Mouse (Mus musculus): Measurements from ENCODE around the gene Bbc3. TPM values are rescaled to one million over a fixed set of nuclear protein-coding genes. Genes with fewer than 3 reads are reported as not detected.
A peak's percentile ranks its signal among the peaks of the same experiment; 100 is the strongest.
"Not testable (repeated sequence)": the region's sequence is repeated elsewhere in the genome, so short reads cannot be mapped to it uniquely, and the experiment has no call there.

Bbc3 gene
- total RNA-seq, 1 experiment = 21.9 TPM

GRCm38 (mm10) chr7:16263843-16264242, 44.4 kb upstream of the Bbc3 start:
- no peak overlapping the region for H3K27ac ChIP-seq (ENCODE audit: insufficient read depth, low read depth, low read length, poor library complexity, severe bottlenecking)
- TF ChIP-seq MAFK (IDR thresholded peaks at IDR 0.05; ENCODE audit: insufficient read depth, low read depth, low read length) (no peak), ZNF384 (IDR thresholded peaks at IDR 0.05; ENCODE audit: low read depth, low read length) (no peak), HCFC1 (IDR thresholded peaks at IDR 0.05; ENCODE audit: borderline replicate concordance, insufficient read depth, low read length) (no peak), CHD2 (IDR thresholded peaks at IDR 0.05; ENCODE audit: low read depth, low read length) (no peak), ZC3H11A (IDR thresholded peaks at IDR 0.05; ENCODE audit: borderline replicate concordance, low read depth, low read length) (no peak)
- no peak overlapping the region for H3K4me3 ChIP-seq (ENCODE audit: insufficient read depth in 1 of 2, low read depth in 1 of 2, low read length in 2 of 2, poor library complexity in 1 of 2, severe bottlenecking in 1 of 2)
- DNase-seq (ENCODE audit: low read depth, low spot score) = no peak
- H3K4me1 ChIP-seq (ENCODE audit: control insufficient read depth in 2 of 2, insufficient read depth in 2 of 2, low read length in 2 of 2, poor library complexity in 1 of 2) = no peaks in the 10 kb centered on the region
- H3K9ac ChIP-seq (ENCODE audit: insufficient read depth, low read depth, low read length, poor library complexity, severe bottlenecking) = no peak overlapping the region
- in situ Hi-C loops (cut with MboI; ENCODE audit: low sequenced_read_pairs in 2 of 2, unreplicated experiment in 2 of 2) = loop anchor here in 1 of 2 experiments (25.0 kb wide), 1 partner anchor 302 kb away; the partner anchor contains the start of gene Ehd2
- no peaks in the 10 kb centered on the region for H3K9me3 ChIP-seq (ENCODE audit: control insufficient read depth, insufficient read depth, low read depth, low read length)
- no peaks in the 10 kb centered on the region for H3K36me3 ChIP-seq (ENCODE audit: control insufficient read depth, insufficient read depth, low read length, poor library complexity, severe bottlenecking)

- no peak overlapping the region for H3K9ac ChIP-seq (ENCODE audit: insufficient read depth, low read depth, low read length, poor library complexity, severe bottlenecking)
- H3K4me1 ChIP-seq (ENCODE audit: control insufficient read depth in 2 of 2, insufficient read depth in 2 of 2, low read length in 2 of 2, poor library complexity in 1 of 2) = no peaks in the 10 kb centered on the region
- H3K27ac ChIP-seq (ENCODE audit: insufficient read depth, low read depth, low read length, poor library complexity, severe bottlenecking) = no peak overlapping the region
- in situ Hi-C loops (cut with MboI; ENCODE audit: low sequenced_read_pairs in 2 of 2, unreplicated experiment in 2 of 2) = loop anchor here in 1 of 2 experiments (25.0 kb wide), 1 partner anchor 304 kb away; the partner anchor contains the start of gene Ehd2
- no peaks in the 10 kb centered on the region for H3K36me3 ChIP-seq (ENCODE audit: control insufficient read depth, insufficient read depth, low read length, poor library complexity, severe bottlenecking)
- no peak for DNase-seq (ENCODE audit: low read depth, low spot score)
- no peaks in the 10 kb centered on the region for H3K9me3 ChIP-seq (ENCODE audit: control insufficient read depth, insufficient read depth, low read depth, low read length)
- TF ChIP-seq MAFK (IDR thresholded peaks at IDR 0.05; ENCODE audit: insufficient read depth, low read depth, low read length) (no peak), CHD2 (IDR thresholded peaks at IDR 0.05; ENCODE audit: low read depth, low read length) (no peak), HCFC1 (IDR thresholded peaks at IDR 0.05; ENCODE audit: borderline replicate concordance, insufficient read depth, low read length) (no peak), ZC3H11A (IDR thresholded peaks at IDR 0.05; ENCODE audit: borderline replicate concordance, low read depth, low read length) (no peak), ZNF384 (IDR thresholded peaks at IDR 0.05; ENCODE audit: low read depth, low read length) (no peak)
- H3K4me3 ChIP-seq (ENCODE audit: insufficient read depth in 1 of 2, low read depth in 1 of 2, low read length in 2 of 2, poor library complexity in 1 of 2, severe bottlenecking in 1 of 2) = no peak overlapping the region
Observed at GRCm38 (mm10) chr7:16265856-16266255, 42.3 kb upstream of the Bbc3 start.

GRCm38 (mm10) chr7:16266593-16266992, 41.6 kb upstream of the Bbc3 start:
- in situ Hi-C loops (cut with MboI; ENCODE audit: low sequenced_read_pairs in 2 of 2, unreplicated experiment in 2 of 2) = loop anchor here in 1 of 2 experiments (25.0 kb wide), 1 partner anchor 304 kb away; the partner anchor contains the start of gene Ehd2
- DNase-seq (ENCODE audit: low read depth, low spot score); H3K9me3 ChIP-seq (ENCODE audit: control insufficient read depth, insufficient read depth, low read depth, low read length); H3K4me1 ChIP-seq (ENCODE audit: control insufficient read depth in 2 of 2, insufficient read depth in 2 of 2, low read length in 2 of 2, poor library complexity in 1 of 2); H3K4me3 ChIP-seq (ENCODE audit: insufficient read depth in 1 of 2, low read depth in 1 of 2, low read length in 2 of 2, poor library complexity in 1 of 2, severe bottlenecking in 1 of 2); H3K9ac ChIP-seq (ENCODE audit: insufficient read depth, low read depth, low read length, poor library complexity, severe bottlenecking); H3K36me3 ChIP-seq (ENCODE audit: control insufficient read depth, insufficient read depth, low read length, poor library complexity, severe bottlenecking); H3K27ac ChIP-seq (ENCODE audit: insufficient read depth, low read depth, low read length, poor library complexity, severe bottlenecking): not testable (repeated sequence)

- no peak for DNase-seq (ENCODE audit: low read depth, low spot score)
- Histone ChIP-seq H3K4me1 (ENCODE audit: control insufficient read depth in 2 of 2, insufficient read depth in 2 of 2, low read length in 2 of 2, poor library complexity in 1 of 2) (peaks cover 0 to 4% of the 10 kb centered on the region in 2 experiments; a peak in 1 of 4 replicates), H3K27ac (ENCODE audit: insufficient read depth, low read depth, low read length, poor library complexity, severe bottlenecking) (no peak overlapping the region), H3K9ac (ENCODE audit: insufficient read depth, low read depth, low read length, poor library complexity, severe bottlenecking) (no peak overlapping the region), H3K4me3 (ENCODE audit: insufficient read depth in 1 of 2, low read depth in 1 of 2, low read length in 2 of 2, poor library complexity in 1 of 2, severe bottlenecking in 1 of 2) (no peak overlapping the region), H3K9me3 (ENCODE audit: control insufficient read depth, insufficient read depth, low read depth, low read length) (no peaks in the 10 kb centered on the region), H3K36me3 (ENCODE audit: control insufficient read depth, insufficient read depth, low read length, poor library complexity, severe bottlenecking) (peaks cover 12% of the 10 kb centered on the region)
- TF ChIP-seq ZNF384 (IDR thresholded peaks at IDR 0.05; ENCODE audit: low read depth, low read length) (no peak), MAFK (IDR thresholded peaks at IDR 0.05; ENCODE audit: insufficient read depth, low read depth, low read length) (no peak), ZC3H11A (IDR thresholded peaks at IDR 0.05; ENCODE audit: borderline replicate concordance, low read depth, low read length) (no peak), CHD2 (IDR thresholded peaks at IDR 0.05; ENCODE audit: low read depth, low read length) (no peak)
- in situ Hi-C loops (cut with MboI; ENCODE audit: low sequenced_read_pairs in 2 of 2, unreplicated experiment in 2 of 2) = loop anchor here in 1 of 2 experiments (25.0 kb wide), 1 partner anchor 309 kb away; the partner anchor contains the start of gene Ehd2
Observed at GRCm38 (mm10) chr7:16271139-16271538, 37.1 kb upstream of the Bbc3 start.

- no peak for DNase-seq (ENCODE audit: low read depth, low spot score)
- no peaks in the 10 kb centered on the region for H3K9me3 ChIP-seq (ENCODE audit: control insufficient read depth, insufficient read depth, low read depth, low read length)
- no peak for TF ChIP-seq CHD2 (IDR thresholded peaks at IDR 0.05; ENCODE audit: low read depth, low read length)
- TF ChIP-seq ZNF384 (IDR thresholded peaks at IDR 0.05; ENCODE audit: low read depth, low read length) = no peak
- TF ChIP-seq MAFK (IDR thresholded peaks at IDR 0.05; ENCODE audit: insufficient read depth, low read depth, low read length) = no peak
- no peak for TF ChIP-seq ZC3H11A (IDR thresholded peaks at IDR 0.05; ENCODE audit: borderline replicate concordance, low read depth, low read length)
- 0 out of 2 replicates have a peak, but pooled peaks have one; percentile 9 for TF ChIP-seq HCFC1 (IDR thresholded peaks at IDR 0.05; ENCODE audit: borderline replicate concordance, insufficient read depth, low read length)
Observed at GRCm38 (mm10) chr7:16272681-16273080, 35.5 kb upstream of the Bbc3 start.

More at GRCm38 (mm10) chr7:16272681-16273080, 35.5 kb upstream of the Bbc3 start:
- in situ Hi-C loops (cut with MboI; ENCODE audit: low sequenced_read_pairs in 2 of 2, unreplicated experiment in 2 of 2) = loop anchor here in 1 of 2 experiments (25.0 kb wide), 1 partner anchor 310 kb away; the partner anchor contains the start of gene Ehd2
- Histone ChIP-seq H3K36me3 (ENCODE audit: control insufficient read depth, insufficient read depth, low read length, poor library complexity, severe bottlenecking) (peaks cover 19% of the 10 kb centered on the region), H3K4me3 (ENCODE audit: insufficient read depth in 1 of 2, low read depth in 1 of 2, low read length in 2 of 2, poor library complexity in 1 of 2, severe bottlenecking in 1 of 2) (peak overlapping the region; percentile 82 to 89), H3K27ac (ENCODE audit: insufficient read depth, low read depth, low read length, poor library complexity, severe bottlenecking) (0 out of 2 replicates have a peak overlapping the region, but pooled peaks have one; percentile 34), H3K4me1 (ENCODE audit: control insufficient read depth in 2 of 2, insufficient read depth in 2 of 2, low read length in 2 of 2, poor library complexity in 1 of 2) (peaks cover 0 to 4% of the 10 kb centered on the region in 2 experiments; a peak in 1 of 4 replicates), H3K9ac (ENCODE audit: insufficient read depth, low read depth, low read length, poor library complexity, severe bottlenecking) (peak overlapping the region; percentile 74)

All from ES-E14 (cell line).